Mouse (Mus musculus): Measurements from ENCODE around the gene Glis3. TPM values are rescaled to one million over a fixed set of nuclear protein-coding genes. Genes with fewer than 3 reads are reported as not detected.

Gene Glis3
- polyA plus RNA-seq, 1 experiment = 1.4 TPM

DNA sequence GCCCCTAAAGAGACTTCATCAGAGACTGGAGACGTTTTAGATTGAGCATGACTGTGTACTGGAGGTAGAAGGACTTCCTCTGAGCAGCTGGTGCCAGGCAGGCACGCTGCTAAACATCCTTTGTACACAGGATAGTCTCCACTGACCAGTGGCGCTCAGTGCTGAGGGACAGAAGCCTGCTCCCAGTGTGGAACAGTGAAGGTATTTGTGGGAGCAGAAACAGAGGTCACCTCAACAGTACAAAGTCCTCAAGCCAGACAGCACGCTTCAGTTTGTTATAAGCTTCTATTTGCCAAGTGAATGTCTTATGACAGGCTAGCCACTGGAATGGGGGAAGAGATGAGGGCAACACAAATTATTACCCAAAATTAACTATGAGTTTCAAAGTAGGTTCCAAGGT, 289.0 kb downstream of the Glis3 start:
- H3K4me3 ChIP-seq (ENCODE audit: control insufficient read depth, low read depth, low read length) = no peak overlapping the region
- no peaks in the 10 kb centered on the region for H3K4me1 ChIP-seq (ENCODE audit: control insufficient read depth, insufficient read depth, low read length)
- no peaks in the 10 kb centered on the region for H3K27me3 ChIP-seq (ENCODE audit: control insufficient read depth, insufficient read depth, low read length)
- TF ChIP-seq POLR2A (IDR thresholded peaks at IDR 0.05; ENCODE audit: control insufficient read depth, low read depth, low read length) = no peak
- no peak for TF ChIP-seq CTCF (IDR thresholded peaks at IDR 0.05; ENCODE audit: control insufficient read depth, insufficient read depth, insufficient replicate concordance, low read depth, low read length)
- no peak overlapping the region for H3K27ac ChIP-seq (ENCODE audit: control insufficient read depth, insufficient read depth, low read depth, low read length)
- no peaks in the 10 kb centered on the region for H3K36me3 ChIP-seq (ENCODE audit: control insufficient read depth, insufficient read depth, low read length)

DNA sequence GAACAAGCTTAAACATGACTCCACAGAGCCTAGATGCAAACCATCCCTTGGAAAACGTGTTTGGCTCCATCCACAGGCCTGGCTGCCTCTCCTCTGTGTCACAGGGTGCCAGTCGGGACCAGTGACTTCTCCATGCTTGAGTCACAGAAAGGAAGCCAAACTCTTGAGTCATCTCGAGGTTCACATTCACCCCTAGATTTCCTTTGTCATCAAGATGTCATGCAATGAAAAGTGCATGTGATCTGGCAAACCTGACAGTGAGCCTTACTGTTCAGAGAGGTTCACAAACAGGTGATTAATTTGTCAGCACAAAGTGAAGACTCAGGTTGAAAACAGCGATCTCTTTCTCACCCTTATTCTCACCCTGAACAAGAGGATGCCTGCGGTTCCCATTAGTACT, 290.7 kb downstream of the Glis3 start:
- no peaks in the 10 kb centered on the region for H3K36me3 ChIP-seq (ENCODE audit: control insufficient read depth, insufficient read depth, low read length)
- no peaks in the 10 kb centered on the region for H3K4me1 ChIP-seq (ENCODE audit: control insufficient read depth, insufficient read depth, low read length)
- H3K27ac ChIP-seq (ENCODE audit: control insufficient read depth, insufficient read depth, low read depth, low read length) = no peak overlapping the region
- no peak overlapping the region for H3K4me3 ChIP-seq (ENCODE audit: control insufficient read depth, low read depth, low read length)
- H3K27me3 ChIP-seq (ENCODE audit: control insufficient read depth, insufficient read depth, low read length) = no peaks in the 10 kb centered on the region
- TF ChIP-seq POLR2A (IDR thresholded peaks at IDR 0.05; ENCODE audit: control insufficient read depth, low read depth, low read length) = no peak
- TF ChIP-seq CTCF (IDR thresholded peaks at IDR 0.05; ENCODE audit: control insufficient read depth, insufficient read depth, insufficient replicate concordance, low read depth, low read length) = no peak

DNA sequence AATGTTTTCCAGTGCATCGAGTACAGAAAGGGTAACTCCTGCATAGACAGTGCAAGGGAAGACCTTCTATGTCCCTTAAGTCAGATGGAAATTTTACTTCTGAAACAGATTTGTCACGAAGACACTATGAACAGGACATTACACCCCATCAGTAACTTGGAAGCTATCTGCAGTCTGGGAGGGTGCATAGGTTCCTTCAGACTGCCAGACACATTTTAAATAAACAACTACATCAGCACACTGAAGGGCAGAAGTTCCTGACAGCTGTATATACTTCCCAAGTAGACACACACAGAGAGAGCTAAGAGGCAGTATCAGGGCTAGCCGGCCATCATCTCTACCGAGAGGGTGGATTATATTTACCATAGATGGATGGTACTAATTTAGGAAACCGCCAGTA, 296.5 kb downstream of the Glis3 start:
- no peaks in the 10 kb centered on the region for H3K4me1 ChIP-seq (ENCODE audit: control insufficient read depth, insufficient read depth, low read length)
- no peaks in the 10 kb centered on the region for H3K36me3 ChIP-seq (ENCODE audit: control insufficient read depth, insufficient read depth, low read length)
- TF ChIP-seq POLR2A (IDR thresholded peaks at IDR 0.05; ENCODE audit: control insufficient read depth, low read depth, low read length) (no peak), CTCF (IDR thresholded peaks at IDR 0.05; ENCODE audit: control insufficient read depth, insufficient read depth, insufficient replicate concordance, low read depth, low read length) (no peak)
- H3K4me3 ChIP-seq (ENCODE audit: control insufficient read depth, low read depth, low read length) = no peak overlapping the region
- no peaks in the 10 kb centered on the region for H3K27me3 ChIP-seq (ENCODE audit: control insufficient read depth, insufficient read depth, low read length)
- H3K27ac ChIP-seq (ENCODE audit: control insufficient read depth, insufficient read depth, low read depth, low read length) = no peak overlapping the region

DNA sequence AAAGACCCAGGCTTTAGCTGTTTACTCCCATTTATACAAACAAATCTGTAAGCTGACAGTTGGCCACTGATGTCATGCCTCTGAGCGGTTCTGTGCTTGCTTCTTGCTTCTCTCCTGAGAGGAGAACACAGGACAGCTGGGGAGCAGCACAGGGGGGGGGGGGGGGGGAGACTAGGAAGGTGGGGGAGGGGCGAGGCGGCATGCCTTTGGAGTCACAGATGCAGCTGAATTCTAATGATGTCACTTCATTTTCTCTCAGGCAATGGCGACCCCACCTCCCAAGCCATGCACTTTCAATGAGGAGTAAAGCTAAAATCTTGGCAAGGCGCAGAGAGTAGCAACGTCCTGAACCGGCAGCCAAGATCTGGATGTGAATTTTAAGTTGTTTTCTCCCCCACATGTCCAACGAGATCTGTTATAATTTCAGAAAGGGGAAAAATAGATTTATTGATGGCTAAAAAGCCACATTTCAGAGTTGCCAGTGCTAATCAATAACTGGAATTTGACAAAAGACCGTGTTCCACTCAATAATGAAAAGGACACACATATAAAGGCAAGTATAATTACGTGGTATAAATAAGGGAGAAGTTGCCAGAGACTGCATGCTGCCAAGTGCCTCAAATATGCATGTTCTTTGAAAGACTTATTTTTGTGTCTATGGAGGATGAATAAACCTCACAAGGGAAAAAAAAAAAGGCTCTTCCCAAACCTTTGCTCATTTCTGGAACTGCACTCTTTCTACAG, 297.5 kb downstream of the Glis3 start:
- no peaks in the 10 kb centered on the region for H3K36me3 ChIP-seq (ENCODE audit: control insufficient read depth, insufficient read depth, low read length)
- no peak for TF ChIP-seq POLR2A (IDR thresholded peaks at IDR 0.05; ENCODE audit: control insufficient read depth, low read depth, low read length)
- TF ChIP-seq CTCF (IDR thresholded peaks at IDR 0.05; ENCODE audit: control insufficient read depth, insufficient read depth, insufficient replicate concordance, low read depth, low read length) = no peak
- H3K4me1 ChIP-seq (ENCODE audit: control insufficient read depth, insufficient read depth, low read length) = no peaks in the 10 kb centered on the region
- no peak overlapping the region for H3K4me3 ChIP-seq (ENCODE audit: control insufficient read depth, low read depth, low read length)
- H3K27ac ChIP-seq (ENCODE audit: control insufficient read depth, insufficient read depth, low read depth, low read length) = no peak overlapping the region
- no peaks in the 10 kb centered on the region for H3K27me3 ChIP-seq (ENCODE audit: control insufficient read depth, insufficient read depth, low read length)

DNA sequence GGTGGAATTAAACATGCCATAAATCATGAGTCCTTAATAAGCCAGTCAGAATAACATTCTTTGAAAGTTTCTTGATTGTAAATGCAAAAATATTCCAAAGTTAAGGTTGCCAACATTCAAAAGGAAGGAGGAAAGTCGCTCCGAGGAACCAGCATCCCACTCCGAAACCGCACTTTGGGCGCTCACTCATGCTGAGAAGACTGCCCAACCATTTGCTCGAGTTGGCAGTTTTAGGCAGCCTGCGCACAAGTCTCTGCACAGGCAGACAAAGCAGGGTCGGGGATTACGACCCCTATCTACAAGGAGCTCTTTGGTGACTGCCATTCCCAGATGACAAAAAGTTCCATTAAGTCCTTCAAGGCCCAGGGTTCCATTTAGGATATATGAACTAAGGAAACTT, 298.4 kb downstream of the Glis3 start:
- no peaks in the 10 kb centered on the region for H3K27me3 ChIP-seq (ENCODE audit: control insufficient read depth, insufficient read depth, low read length)
- no peaks in the 10 kb centered on the region for H3K4me1 ChIP-seq (ENCODE audit: control insufficient read depth, insufficient read depth, low read length)
- no peak for TF ChIP-seq POLR2A (IDR thresholded peaks at IDR 0.05; ENCODE audit: control insufficient read depth, low read depth, low read length)
- no peak for TF ChIP-seq CTCF (IDR thresholded peaks at IDR 0.05; ENCODE audit: control insufficient read depth, insufficient read depth, insufficient replicate concordance, low read depth, low read length)
- no peaks in the 10 kb centered on the region for H3K36me3 ChIP-seq (ENCODE audit: control insufficient read depth, insufficient read depth, low read length)
- no peak overlapping the region for H3K27ac ChIP-seq (ENCODE audit: control insufficient read depth, insufficient read depth, low read depth, low read length)
- no peak overlapping the region for H3K4me3 ChIP-seq (ENCODE audit: control insufficient read depth, low read depth, low read length)

DNA sequence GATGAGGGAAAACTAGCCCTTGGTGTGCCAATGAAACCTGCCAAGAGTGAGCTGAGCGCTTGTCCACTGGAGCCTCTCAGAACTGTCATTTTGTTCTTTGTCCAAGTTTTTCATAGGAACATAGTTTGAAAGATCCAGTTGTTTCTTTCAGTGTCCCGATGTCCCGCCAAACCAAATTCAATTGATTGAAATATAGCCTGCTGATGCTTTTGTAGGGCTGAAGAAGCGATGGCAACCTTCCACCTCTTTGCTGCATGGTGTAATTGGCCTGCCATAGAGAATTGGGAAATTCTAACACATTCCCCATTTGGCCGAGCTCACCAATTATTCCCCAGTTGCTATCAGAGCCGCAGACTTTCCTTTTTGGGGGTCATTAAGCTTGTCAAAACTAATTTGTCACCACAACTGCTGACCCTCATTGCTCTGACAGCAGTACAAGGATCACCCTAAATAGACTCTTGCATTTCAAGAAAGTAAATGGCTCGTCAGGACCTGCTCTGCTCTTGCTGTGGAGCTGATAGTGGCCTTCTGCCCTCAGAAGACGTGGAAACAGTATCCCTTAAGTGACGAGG, 299.1 kb downstream of the Glis3 start:
- Histone ChIP-seq H3K27ac (ENCODE audit: control insufficient read depth, insufficient read depth, low read depth, low read length) (no peak overlapping the region), H3K4me3 (ENCODE audit: control insufficient read depth, low read depth, low read length) (no peak overlapping the region), H3K36me3 (ENCODE audit: control insufficient read depth, insufficient read depth, low read length) (no peaks in the 10 kb centered on the region), H3K4me1 (ENCODE audit: control insufficient read depth, insufficient read depth, low read length) (no peaks in the 10 kb centered on the region), H3K27me3 (ENCODE audit: control insufficient read depth, insufficient read depth, low read length) (no peaks in the 10 kb centered on the region)
- TF ChIP-seq POLR2A (IDR thresholded peaks at IDR 0.05; ENCODE audit: control insufficient read depth, low read depth, low read length) (no peak), CTCF (IDR thresholded peaks at IDR 0.05; ENCODE audit: control insufficient read depth, insufficient read depth, insufficient replicate concordance, low read depth, low read length) (no peak)

DNA sequence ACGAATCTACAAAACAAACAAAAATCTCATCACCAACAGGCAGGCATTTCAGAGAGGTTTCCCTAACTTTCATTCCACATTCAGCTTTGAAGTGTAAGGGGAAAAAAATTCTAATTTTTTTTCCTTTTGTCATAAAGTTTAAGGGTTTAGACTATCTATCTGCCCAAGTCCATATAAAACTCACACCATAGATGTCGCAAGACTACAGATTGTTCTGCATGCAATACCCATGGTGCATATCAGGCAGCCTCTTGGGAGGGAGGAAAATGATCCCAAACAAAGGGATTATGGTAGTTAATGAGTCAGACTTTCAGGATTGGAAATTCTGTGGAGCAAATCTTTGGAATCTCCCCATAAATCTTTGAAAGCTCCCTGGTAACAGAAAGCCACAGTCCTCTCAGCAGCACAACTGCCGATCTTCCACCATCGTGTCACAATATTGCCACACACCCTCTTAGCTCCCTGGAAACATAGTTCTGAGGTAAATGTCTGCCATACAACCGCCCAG, 302.0 kb downstream of the Glis3 start:
- Histone ChIP-seq H3K27me3 (ENCODE audit: control insufficient read depth, insufficient read depth, low read length) (no peaks in the 10 kb centered on the region), H3K4me1 (ENCODE audit: control insufficient read depth, insufficient read depth, low read length) (no peaks in the 10 kb centered on the region), H3K27ac (ENCODE audit: control insufficient read depth, insufficient read depth, low read depth, low read length) (no peak overlapping the region), H3K36me3 (ENCODE audit: control insufficient read depth, insufficient read depth, low read length) (no peaks in the 10 kb centered on the region), H3K4me3 (ENCODE audit: control insufficient read depth, low read depth, low read length) (no peak overlapping the region)
- TF ChIP-seq POLR2A (IDR thresholded peaks at IDR 0.05; ENCODE audit: control insufficient read depth, low read depth, low read length) (no peak), CTCF (IDR thresholded peaks at IDR 0.05; ENCODE audit: control insufficient read depth, insufficient read depth, insufficient replicate concordance, low read depth, low read length) (no peak)
